Mouse (Mus musculus) frontal cortex, postnatal 36 days (tissue): Measurements from ENCODE around the gene Lin9.

Experiments
- DNase-seq, 2 experiments: peaks; one replicate each; pipeline ENCODE4 v3.0.0; 2022; ENCODE audit warnings: low spot score in 2 of 2

Lin9 gene

DNA sequence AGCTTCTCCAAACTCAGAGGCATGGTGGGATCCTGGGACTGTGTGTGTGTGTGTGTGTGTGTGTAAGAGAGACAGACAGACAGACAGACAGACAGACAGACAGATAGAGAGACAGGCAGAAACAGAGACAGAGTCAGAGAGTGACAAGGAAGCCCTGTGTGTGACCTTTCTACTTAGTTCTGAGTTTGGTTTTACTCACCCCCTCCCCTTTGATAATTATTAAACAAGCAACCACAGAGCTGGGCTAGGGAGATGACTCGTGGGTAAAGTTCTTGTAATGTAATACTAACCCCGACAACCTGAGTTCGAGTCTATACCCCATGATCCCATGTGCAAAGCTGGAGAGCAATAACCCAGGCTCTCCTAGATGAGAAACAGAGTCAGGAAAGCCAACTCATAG is 66.9 kb downstream of the Lin9 start:
- no peak for DNase-seq

DNA sequence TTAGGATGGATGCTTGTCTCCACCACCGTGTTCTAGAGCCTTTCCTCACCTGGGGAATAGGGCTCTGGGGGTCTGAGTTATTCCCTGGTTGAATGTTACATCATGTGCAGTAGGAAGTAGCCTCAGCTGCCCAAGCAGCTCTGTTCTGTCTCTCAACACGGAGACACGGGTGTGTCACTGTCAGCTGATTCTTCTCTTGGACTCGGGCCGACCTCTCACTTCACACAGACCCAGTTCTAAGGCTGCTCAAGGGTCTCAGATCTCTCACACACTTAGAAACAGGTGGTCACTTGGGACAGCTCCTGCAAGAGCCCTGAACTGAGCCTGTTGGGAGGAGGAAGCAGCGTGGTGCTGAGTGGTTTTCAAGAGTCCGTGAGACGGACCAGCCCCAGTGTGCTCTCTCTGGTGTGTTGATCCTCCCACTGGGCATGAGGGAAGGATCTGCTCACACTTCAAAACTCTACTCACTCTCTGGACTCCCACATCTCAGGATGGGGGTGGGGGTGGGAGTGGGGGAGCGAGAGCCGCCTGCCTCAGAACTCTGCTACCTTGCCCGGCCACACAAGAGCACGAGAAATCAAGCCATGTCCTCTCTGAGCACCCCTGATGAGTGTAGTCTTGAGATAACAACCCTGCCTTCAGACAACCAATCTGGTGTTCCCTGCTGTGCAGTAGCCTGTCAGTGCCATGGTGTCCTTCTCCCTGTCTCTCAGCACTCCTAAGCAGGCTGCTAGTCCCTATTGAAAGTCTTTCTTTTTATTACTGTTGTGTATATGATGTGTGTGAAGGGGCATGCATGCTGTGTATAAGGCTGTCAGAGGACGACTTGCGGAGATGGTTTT is 68.2 kb downstream of the Lin9 start:
- no peak for DNase-seq

DNA sequence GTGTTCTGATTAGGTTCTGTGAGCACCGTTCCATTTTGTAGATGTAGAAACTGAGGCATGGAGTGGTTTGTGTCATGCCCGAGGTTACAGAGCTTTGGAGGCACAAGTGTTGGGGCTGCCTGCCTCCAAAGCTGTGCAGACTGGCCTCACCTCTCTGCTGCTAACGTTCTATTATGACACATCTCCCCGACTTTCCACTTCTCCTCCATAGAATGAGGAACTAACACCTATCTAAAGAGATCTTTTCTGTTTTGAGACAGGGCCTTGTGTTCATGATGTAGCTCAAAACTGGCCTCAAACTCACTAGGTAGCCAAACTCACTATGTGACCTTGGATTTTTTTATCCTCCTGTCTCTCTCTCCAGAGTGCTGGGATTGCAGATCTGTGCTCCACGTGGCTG is 77.8 kb downstream of the Lin9 start:
- DNase-seq = no peak

DNA sequence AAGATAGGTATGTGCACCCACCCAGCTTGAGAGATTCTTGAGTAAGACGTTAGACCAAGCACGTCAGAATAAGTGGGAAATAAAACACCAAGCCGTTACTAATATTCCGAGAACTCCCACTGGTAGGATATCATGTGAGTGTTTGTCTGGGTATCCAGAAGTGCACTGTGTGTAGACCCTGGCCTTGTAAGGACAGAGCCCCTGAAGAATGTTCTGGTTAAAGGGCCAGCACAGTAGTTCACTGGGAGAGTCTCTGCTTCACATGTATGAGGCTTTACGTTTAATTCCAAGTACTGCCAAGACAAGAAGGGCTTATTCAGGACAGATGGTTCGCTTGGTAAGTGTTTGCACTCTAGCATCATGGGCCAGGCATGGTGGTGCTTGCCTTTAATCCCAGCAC is 78.5 kb downstream of the Lin9 start:
- DNase-seq = no peak

DNA sequence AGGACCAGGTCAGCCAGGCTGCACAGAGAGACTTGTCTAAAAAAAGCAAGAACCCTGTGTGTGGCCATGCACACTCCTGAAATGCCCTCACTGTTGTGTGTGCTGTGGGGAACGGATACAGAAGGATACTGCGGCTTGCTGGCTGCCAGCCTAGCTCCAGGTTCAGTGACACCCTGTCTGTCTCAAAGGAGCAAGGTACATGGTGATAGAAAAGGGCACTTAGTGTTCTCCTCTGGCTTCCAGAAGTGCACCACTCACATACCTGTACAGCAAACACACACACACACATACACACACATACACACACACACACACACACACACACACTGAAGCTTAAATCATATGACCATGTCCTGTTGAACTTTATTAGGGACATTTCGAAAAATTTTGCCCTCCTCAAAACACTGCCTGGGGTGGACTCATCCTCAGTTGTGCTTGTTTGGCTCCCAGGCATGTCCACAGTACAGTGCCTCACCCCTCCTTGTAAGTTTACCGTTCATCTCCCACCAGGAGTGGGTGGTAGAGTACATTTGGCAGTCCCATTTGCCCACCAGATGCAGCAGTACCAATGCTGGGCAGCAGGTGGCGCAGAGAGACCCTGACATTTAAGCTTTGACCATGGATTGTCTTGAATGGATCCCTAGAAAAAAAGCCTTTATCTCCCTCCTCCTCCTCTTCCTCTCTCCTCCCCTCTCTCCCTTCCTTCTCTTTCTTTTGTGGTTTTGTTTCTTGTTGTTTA is 79.2 kb downstream of the Lin9 start:
- peak; percentile 71 to 72 for DNase-seq

DNA sequence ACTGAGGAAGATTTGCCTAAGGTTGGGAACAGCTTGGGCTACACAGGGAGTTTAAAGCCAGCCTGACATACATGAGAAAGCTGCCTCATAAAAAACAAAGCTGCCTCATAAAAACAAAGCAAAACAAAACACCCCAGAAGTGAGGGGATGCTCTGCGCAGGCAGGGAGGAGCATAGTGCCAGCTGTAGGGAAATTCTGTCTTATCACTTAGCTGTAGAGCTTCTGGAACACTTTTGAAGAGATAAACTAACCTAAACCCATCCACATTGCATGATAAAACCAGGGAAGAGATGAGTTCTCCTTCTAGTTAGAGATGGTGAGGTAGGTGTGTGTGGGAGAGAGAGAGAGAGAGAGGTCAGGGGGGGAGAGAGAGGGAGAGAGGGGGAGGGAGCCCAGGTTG is 81.7 kb downstream of the Lin9 start:
- DNase-seq = no peak

DNA sequence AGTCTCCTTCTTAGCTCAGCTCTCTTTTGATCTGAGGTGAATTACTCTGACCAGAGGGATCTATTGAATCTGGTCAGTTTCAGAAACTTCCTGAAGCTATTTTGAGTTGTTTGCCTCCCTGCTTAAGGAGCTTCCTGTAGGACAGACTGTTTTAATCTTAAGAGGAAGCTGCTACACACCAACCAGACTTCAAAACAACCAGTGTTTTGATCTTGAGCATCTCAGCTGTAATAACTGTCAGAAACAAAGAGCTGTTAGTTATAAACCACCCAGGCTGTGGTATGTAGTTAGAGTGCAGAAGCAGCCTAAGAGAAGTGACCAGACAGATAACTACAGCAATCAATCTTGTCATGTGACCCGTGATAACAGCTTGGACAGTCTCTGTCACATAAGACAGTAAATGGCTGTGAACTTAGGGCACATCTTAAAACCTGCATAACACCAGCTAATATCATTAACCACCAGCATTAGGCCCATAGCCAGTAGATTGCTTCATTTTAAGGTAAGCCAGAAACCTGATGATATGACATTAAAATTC is 82.8 kb downstream of the Lin9 start:
- DNase-seq = no peak

DNA sequence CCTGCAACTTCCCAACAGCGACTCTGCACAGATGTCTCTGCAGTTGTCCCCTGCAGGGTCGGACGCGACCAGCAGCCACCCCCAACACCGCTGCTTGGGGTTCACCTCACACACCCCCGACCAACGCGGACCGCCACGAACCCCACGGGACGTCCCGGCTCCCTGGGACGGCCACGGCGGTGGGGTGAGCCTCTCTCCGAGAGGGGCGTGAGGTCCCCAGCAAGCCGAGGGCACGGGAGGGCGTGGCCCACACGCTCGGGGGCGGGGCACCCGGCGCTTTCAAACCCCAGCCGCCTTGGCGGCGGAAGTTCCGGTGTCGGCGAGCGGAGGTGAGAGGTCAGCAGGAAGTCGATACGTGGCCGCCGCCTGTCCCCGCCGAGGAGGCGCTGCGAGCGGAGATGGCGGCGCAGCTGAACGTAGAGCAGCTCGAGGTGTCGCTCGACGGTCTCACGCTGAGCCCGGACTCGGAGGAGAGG is 84.8 kb downstream of the Lin9 start, which contains the start of gene Acbd3:
Gene Acbd3, plus strand, starts transcription at position 340 of the 476 bp plus-strand sequence.
- peak; percentile 88 to 89 for DNase-seq

DNA sequence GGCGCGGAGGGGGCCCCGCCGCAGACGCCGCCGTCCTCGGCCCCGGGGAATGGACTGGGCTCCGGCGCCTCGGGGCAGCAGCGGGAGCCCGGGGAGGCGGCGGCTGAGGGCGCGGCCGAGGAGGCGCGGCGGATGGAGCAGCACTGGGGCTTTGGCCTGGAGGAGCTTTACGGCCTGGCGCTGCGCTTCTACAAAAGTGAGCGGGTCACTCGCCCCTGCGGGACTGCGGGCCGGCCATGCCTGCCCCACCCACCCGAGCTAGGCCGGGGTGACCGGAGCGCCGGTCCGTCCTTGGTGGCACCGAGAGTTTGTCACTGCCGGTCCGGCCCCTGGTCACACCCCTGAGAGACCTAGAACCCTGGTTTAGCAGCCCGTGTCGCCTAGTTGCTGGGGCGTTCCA is 85.2 kb downstream of the Lin9 start:
- DNase-seq = no peak

DNA sequence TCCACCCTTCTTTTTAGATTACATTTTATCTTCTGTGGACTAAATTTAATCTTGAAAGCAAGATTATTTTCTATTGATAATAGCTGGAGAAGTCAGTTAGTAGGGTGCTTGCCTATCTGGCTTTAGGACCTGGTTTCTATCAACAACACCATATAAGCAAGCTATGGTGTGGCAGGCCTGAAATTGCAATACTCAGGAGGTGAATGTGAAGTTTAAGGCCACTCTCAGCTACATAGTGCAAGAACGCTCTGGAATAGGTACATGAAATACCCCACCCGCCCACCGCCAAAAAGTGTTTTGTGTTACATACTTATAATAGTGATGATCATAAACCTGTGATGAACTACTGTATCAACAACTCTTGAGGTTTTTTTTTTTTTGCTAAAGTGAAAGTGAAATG is 88.3 kb downstream of the Lin9 start:
- no peak for DNase-seq
